Mouse (Mus musculus) CH12.LX (cell line): ENCODE data around the gene Aldob. TPM values are rescaled to one million over a fixed set of nuclear protein-coding genes. Genes with fewer than 3 reads are reported as not detected.

Experiments used
- DNase-seq: peaks from one replicate; pipeline ENCODE4 v3.0.0-alpha.2; 2013; ENCODE audit errors: extremely low read depth
- H3K27ac ChIP-seq: 2 replicates; pipeline ENCODE4 v1.5.1; 2012; ENCODE audit warnings: low read depth, mild to moderate bottlenecking, control low read depth, moderate library complexity; ENCODE audit not compliant: insufficient read depth
- H3K27me3 ChIP-seq: replicated peaks from 2 replicates; pipeline ENCODE3; 2012; ENCODE audit warnings: inconsistent platforms
- H3K36me3 ChIP-seq, 2 experiments: replicated peaks in 1 of 2; 2 replicates each; pipeline versions ENCODE3 to v1.6.1; 2012; ENCODE audit warnings: inconsistent platforms in 1 of 2, low read length in 1 of 2, mild to moderate bottlenecking in 1 of 2, mixed read lengths in 1 of 2, moderate library complexity in 1 of 2; ENCODE audit not compliant: control insufficient read depth in 1 of 2, insufficient read depth in 1 of 2
- H3K4me1 ChIP-seq, 2 experiments: 2 replicates each; pipeline ENCODE4 v1.6.1; 2012; ENCODE audit warnings: inconsistent platforms in 1 of 2, moderate library complexity in 1 of 2; ENCODE audit not compliant: insufficient read depth in 2 of 2, control insufficient read depth in 1 of 2
- H3K4me2 ChIP-seq: 2 replicates; pipeline ENCODE4 v1.6.1; 2012; ENCODE audit warnings: low read depth, mild to moderate bottlenecking, control low read depth; ENCODE audit not compliant: poor library complexity, insufficient read depth, severe bottlenecking
- H3K4me3 ChIP-seq, 3 experiments: fragments of 150-350 bp in 1 of 3; sonication (generic) in 1 of 3; replicated peaks in 1 of 3; 2 replicates each; pipeline versions ENCODE3 to v1.5.1; 2011 to 2012; ENCODE audit warnings: low read depth in 2 of 3, low read length in 2 of 3, mild to moderate bottlenecking in 2 of 3, moderate library complexity in 2 of 3, control low read depth in 1 of 3, improper control_type of control experiment in 1 of 3, inconsistent platforms in 1 of 3, mixed read lengths in 1 of 3; ENCODE audit not compliant: poor library complexity in 1 of 3
- H3K79me2 ChIP-seq: replicated peaks from 2 replicates; pipeline ENCODE4 v1.6.1; 2012; ENCODE audit warnings: mild to moderate bottlenecking, moderate library complexity; ENCODE audit not compliant: control insufficient read depth, poor library complexity, insufficient read depth, severe bottlenecking; ENCODE audit errors: extremely low read depth
- H3K9ac ChIP-seq: 2 replicates; pipeline ENCODE4 v1.6.1; 2012; ENCODE audit warnings: low read depth, mild to moderate bottlenecking, control low read depth, moderate library complexity; ENCODE audit not compliant: insufficient read depth
- H3K9me3 ChIP-seq: replicated peaks from 2 replicates; pipeline ENCODE3; 2012; ENCODE audit warnings: low read length, inconsistent platforms, mixed read lengths
- CHD1 ChIP-seq: IDR thresholded peaks from 2 replicates; pipeline ENCODE4 v1.6.1; 2012; ENCODE audit warnings: low read depth, low read length, improper control_type of control experiment, inconsistent platforms
- E2F4 ChIP-seq: IDR thresholded peaks from 2 replicates; pipeline ENCODE4 v1.6.1; 2011; ENCODE audit warnings: low read depth, low read length, improper control_type of control experiment; ENCODE audit not compliant: insufficient replicate concordance
- EP300 ChIP-seq: IDR thresholded peaks from 2 replicates; pipeline ENCODE4 v1.6.1; 2011; ENCODE audit warnings: low read length, improper control_type of control experiment
- ETS1 ChIP-seq: conservative IDR thresholded peaks from 2 replicates; pipeline ENCODE4 v1.6.1; 2012; ENCODE audit warnings: low read depth, mild to moderate bottlenecking, inconsistent platforms, low read length, improper control_type of control experiment, moderate library complexity
- GABPA ChIP-seq: IDR thresholded peaks from 2 replicates; pipeline ENCODE4 v1.6.1; 2012; ENCODE audit warnings: low read depth, low read length, improper control_type of control experiment, inconsistent platforms; ENCODE audit not compliant: insufficient replicate concordance
- IRF4 ChIP-seq: IDR thresholded peaks from 2 replicates; pipeline ENCODE4 v1.6.1; 2014; ENCODE audit warnings: low read depth, mild to moderate bottlenecking, inconsistent platforms, low read length, improper control_type of control experiment
- JUN ChIP-seq: IDR thresholded peaks from 2 replicates; pipeline ENCODE4 v1.6.1; 2011; ENCODE audit warnings: low read depth, mild to moderate bottlenecking, low read length, improper control_type of control experiment, moderate library complexity; ENCODE audit not compliant: insufficient read depth
- MAX ChIP-seq: IDR thresholded peaks from 2 replicates; pipeline ENCODE4 v1.6.1; 2011; ENCODE audit warnings: low read length, improper control_type of control experiment
- MYC ChIP-seq: IDR thresholded peaks from 2 replicates; pipeline ENCODE4 v1.6.1; 2011; ENCODE audit warnings: low read depth, mild to moderate bottlenecking, improper control_type of control experiment, low read length
- NRF1 ChIP-seq: IDR thresholded peaks from 2 replicates; pipeline ENCODE4 v1.6.1; 2014; ENCODE audit warnings: low read depth, mild to moderate bottlenecking, inconsistent platforms, low read length, improper control_type of control experiment, moderate library complexity
- PAX5 ChIP-seq: IDR thresholded peaks from 2 replicates; pipeline ENCODE4 v1.6.1; 2012; ENCODE audit warnings: low read length, inconsistent platforms, mixed read lengths
- POLR2AphosphoS2 ChIP-seq: IDR thresholded peaks from 2 replicates; pipeline ENCODE4 v1.6.1; 2011; ENCODE audit warnings: low read depth, low read length, improper control_type of control experiment
- RCOR1 ChIP-seq: conservative IDR thresholded peaks from 2 replicates; pipeline ENCODE4 v1.6.1; 2012; ENCODE audit warnings: low read depth, mild to moderate bottlenecking, inconsistent platforms, low read length, improper control_type of control experiment
- TCF12 ChIP-seq: IDR thresholded peaks from 2 replicates; pipeline ENCODE4 v1.6.1; 2014; ENCODE audit warnings: low read depth, mild to moderate bottlenecking, inconsistent platforms, low read length, improper control_type of control experiment
- USF2 ChIP-seq: conservative IDR thresholded peaks from 2 replicates; pipeline ENCODE4 v1.6.1; 2011; ENCODE audit warnings: low read depth, low read length, improper control_type of control experiment
- ZC3H11A ChIP-seq: IDR thresholded peaks from 2 replicates; pipeline ENCODE4 v1.6.1; 2012; ENCODE audit warnings: low read depth, mild to moderate bottlenecking, inconsistent platforms, low read length, improper control_type of control experiment
- ZKSCAN1 ChIP-seq: IDR thresholded peaks from 2 replicates; pipeline ENCODE4 v1.6.1; 2012; ENCODE audit warnings: low read depth, inconsistent platforms, low read length, improper control_type of control experiment, borderline replicate concordance
- dilution Hi-C: fragments of 300-500 bp; cut with MboI; formaldehyde crosslinking; loops from 2 replicates; pipeline ENCODE4 v1.14.3; 2020; ENCODE audit warnings: low sequenced_read_pairs; ENCODE audit not compliant: extremely low pct_unique_long_range_greater_than_20kb, extremely low pct_ligation_motif_present
- in situ Hi-C: fragments of 300-500 bp; cut with MboI; formaldehyde crosslinking; loops from 3 replicates; pipeline ENCODE4 v1.14.3; 2019; ENCODE audit warnings: low sequenced_read_pairs, low pct_ligation_motif_present, low pct_unique_long_range_greater_than_20kb, mixed read lengths
- polyA plus RNA-seq: library from polyadenylated mRNA; unstranded; fragments of >175 nt; gene quantifications from 2 replicates; pipeline ENCODE4 v1.2.1, GENCODE M21; 2012; ENCODE audit warnings: low read depth; ENCODE audit not compliant: insufficient read length
- total RNA-seq, 2 experiments: library from RNA; depleted of rRNA; stranded (reverse); fragments of 300-350 nt in 1 of 2; fragments of >200 nt in 1 of 2; gene quantifications; 2 replicates each; pipeline ENCODE4 v1.2.3; 2012 to 2014

The Aldob gene
- total and polyA plus RNA-seq, 3 experiments, result not detected

DNA sequence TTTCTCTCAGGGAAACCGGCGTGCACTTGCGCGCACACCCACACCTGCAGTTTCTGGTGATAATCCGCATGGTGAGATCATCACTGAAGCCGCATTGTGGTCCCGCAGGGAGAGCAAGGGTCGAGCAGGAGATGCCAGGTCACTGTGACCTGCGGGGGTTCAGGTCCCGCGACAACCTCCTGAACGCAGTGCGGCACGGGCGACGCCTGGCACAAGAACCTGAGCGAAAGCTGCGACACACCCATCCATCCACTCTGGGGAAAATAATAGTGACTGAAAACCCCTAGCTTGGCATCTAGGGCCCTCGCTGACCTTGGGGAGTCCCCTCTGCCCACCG, 47.5 kb upstream of the Aldob start:
- Histone ChIP-seq H3K4me1 (no peaks in the 10 kb centered on the region), H3K36me3 (no peaks in the 10 kb centered on the region), H3K9ac (no peak overlapping the region), H3K27ac (no peak overlapping the region), H3K79me2 (no peaks in the 10 kb centered on the region), H3K9me3 (no peaks in the 10 kb centered on the region), H3K27me3 (no peaks in the 10 kb centered on the region), H3K4me2 (no peak overlapping the region), H3K4me3 (peak overlapping the region in 1 of 3 experiments; percentile 42)
- dilution Hi-C loops (no loop called here), in situ Hi-C loops (no loop called here)
- TF ChIP-seq ZKSCAN1, result no peak
- no peak for TF ChIP-seq GABPA
- no peak for TF ChIP-seq POLR2AphosphoS2
- no peak for TF ChIP-seq RCOR1
- TF ChIP-seq EP300, result no peak
- TF ChIP-seq USF2, result no peak
- no peak for TF ChIP-seq CHD1
- no peak for TF ChIP-seq MYC
- no peak for TF ChIP-seq E2F4
- TF ChIP-seq ZC3H11A, result no peak
- TF ChIP-seq MAX, result no peak
- no peak for TF ChIP-seq ETS1
- no peak for TF ChIP-seq IRF4
- no peak for DNase-seq

DNA sequence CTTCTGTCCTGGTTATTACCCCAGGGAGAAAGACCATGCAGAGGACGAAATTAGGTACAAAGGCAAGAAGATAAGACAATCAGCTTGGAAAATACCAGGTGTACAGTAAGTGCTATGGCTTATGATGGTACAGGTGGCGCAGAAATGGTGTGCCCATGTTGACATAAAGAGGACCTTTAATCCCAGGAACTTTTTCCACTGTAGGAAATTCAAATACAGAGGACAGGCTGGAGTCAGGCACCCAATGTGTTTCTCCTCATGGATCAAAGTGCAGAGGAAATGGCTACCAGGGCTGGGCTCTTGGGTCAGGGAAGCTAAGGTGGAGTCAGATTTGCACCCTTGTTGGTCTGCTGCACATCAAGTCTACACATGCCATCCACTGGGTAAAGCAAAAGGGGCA, 40.8 kb upstream of the Aldob start:
- Histone ChIP-seq H3K27me3 (no peaks in the 10 kb centered on the region), H3K4me1 (no peaks in the 10 kb centered on the region), H3K4me2 (no peak overlapping the region), H3K9ac (no peak overlapping the region), H3K36me3 (no peaks in the 10 kb centered on the region), H3K27ac (no peak overlapping the region), H3K79me2 (no peaks in the 10 kb centered on the region), H3K4me3 (no peak overlapping the region), H3K9me3 (no peaks in the 10 kb centered on the region)
- dilution Hi-C loops, result no loop called here
- DNase-seq, result no peak
- TF ChIP-seq CHD1 (no peak), ZKSCAN1 (no peak), JUN (no peak)
- in situ Hi-C loops, result no loop called here

DNA sequence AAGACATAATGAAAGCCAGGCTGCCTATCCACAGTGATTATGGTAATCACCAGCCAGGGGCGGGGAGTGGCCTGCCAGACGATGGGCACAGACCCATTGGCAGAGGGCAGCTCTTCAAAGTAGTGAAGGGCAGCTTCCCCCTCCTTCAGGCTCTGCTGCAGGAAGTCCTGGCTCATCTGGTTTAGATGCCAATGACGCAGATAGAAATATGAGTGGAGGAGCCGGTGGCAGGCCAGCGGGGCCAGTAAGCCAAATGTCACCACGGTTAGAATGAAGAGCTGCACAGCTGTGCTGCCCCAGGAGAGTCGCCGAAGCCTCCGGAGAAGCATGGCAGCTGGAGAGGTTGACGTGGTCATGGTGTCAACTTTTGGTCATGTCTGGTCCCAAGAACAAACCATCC, 37.5 kb upstream of the Aldob start:
- no peak overlapping the region for H3K9ac ChIP-seq
- H3K4me1 ChIP-seq, result no peaks in the 10 kb centered on the region
- no peaks in the 10 kb centered on the region for H3K27me3 ChIP-seq
- TF ChIP-seq PAX5 (no peak), TCF12 (no peak), NRF1 (no peak)
- in situ Hi-C loops (no loop called here), dilution Hi-C loops (no loop called here)
- H3K4me2 ChIP-seq, result no peak overlapping the region
- no peaks in the 10 kb centered on the region for H3K36me3 ChIP-seq
- H3K79me2 ChIP-seq, result no peaks in the 10 kb centered on the region
- no peak overlapping the region for H3K27ac ChIP-seq
- no peaks in the 10 kb centered on the region for H3K9me3 ChIP-seq
- no peak overlapping the region for H3K4me3 ChIP-seq
- DNase-seq, result no peak
